Mouse (Mus musculus) ZHBTc4 (cell line): ENCODE results near the gene Fmc1.

ENCODE experiments used
- DNase-seq: peaks from one replicate; pipeline ENCODE4 v3.0.0-alpha.2; 2011; ENCODE audit warnings: low read depth, low spot score

The Fmc1 gene

DNA sequence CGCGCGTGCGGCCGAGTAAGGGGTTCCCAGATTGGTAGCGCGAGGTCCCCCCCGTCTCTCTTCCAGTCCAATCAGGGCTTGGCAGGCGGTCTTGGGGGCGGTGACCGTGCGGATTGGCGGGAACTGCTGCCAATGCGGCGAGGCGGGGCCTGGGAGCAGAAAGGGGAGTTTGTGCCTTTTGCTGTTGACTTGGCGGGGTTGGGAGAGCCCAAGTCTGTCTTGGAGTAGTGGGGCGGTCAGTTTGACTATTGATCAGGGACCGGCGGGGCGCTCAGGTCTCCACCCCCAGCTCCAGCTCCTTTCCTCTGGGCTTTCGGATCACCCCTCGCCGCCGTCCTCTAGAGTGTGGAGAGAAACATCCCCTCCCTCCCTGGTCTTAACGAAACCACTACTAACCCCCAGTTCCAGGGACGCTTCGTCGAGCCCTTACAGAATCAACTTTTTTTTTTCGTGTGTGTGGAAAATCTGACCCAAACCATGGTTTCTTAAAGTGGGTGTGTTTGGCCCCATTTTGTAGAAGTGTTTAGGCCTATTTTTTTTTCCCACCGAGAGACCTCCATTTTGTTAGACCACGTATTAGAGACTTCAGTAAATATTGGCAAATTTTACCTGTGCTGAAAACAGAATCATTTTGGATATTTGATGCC, 18.8 kb downstream of the Fmc1 start:
- DNase-seq, result peak; percentile 99

DNA sequence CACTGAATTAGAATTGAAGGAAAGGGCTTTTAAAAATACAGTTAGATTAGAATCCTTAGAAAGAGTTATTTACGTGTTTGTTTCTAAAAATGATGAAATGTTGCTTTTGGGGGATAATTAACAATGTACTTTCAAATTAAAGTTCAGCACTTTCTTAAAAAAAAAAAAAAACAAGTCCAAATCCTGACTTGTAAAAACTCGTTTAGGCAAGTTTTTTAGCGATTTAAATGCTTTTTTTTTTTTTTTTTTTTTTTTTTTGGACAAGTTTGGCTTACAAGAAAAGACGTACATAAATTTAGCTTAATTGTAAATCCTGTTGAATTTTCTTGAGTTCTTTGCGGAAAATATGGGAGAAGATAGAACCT, 19.3 kb downstream of the Fmc1 start:
- DNase-seq, result no peak

DNA sequence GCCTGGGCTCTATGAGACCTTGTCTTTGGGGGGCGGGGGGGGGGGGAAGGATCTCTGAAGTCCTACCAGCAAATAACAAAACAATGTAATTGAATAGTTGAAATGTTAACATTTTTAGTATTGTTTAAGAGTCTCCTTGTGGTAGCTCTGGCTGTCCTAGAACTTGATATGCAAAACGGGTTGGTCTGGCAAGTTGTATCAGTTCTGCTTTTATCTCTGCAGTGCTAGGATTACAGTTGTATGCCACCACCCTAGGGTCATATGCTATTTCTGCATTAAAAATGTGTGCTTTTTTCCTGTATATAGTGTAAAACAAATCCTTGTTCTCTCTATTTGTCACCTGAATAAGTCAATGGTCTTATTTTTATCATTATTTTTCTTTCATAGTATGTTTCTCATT, 42.8 kb downstream of the Fmc1 start:
- no peak for DNase-seq

DNA sequence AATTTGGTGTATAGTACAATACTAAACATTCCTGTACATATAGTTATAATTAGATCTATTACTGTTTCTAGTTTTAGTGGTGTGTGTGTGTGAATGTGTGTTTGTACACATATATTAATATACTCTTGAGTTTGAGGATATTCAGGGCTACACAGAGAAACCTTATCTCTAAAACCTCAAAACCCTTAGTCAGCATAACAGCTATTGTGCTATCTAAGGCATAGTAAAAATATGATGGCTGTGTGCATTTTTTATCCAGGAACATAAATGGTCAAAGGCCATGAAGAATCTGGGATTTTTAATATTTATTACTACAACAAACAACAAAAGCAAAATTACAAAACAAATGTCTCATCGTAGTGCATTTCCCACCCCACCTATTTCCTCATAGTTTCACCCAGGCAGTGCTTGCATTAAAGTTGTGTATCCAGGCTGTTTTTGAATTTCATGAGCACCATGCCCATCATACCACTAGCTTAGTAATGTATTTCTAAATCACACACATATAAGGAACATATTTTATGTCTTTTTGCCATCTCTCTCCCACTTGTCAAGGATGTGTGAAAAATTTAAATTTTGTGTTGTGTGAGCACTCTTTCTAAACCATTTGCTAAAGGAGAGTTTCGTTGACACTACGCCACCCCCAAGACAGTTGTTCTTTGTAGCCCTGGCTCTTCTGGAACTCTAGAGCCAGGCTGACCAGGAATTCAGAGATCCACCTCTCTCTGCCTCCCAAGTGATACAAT, 47.0 kb downstream of the Fmc1 start:
- DNase-seq, result no peak

DNA sequence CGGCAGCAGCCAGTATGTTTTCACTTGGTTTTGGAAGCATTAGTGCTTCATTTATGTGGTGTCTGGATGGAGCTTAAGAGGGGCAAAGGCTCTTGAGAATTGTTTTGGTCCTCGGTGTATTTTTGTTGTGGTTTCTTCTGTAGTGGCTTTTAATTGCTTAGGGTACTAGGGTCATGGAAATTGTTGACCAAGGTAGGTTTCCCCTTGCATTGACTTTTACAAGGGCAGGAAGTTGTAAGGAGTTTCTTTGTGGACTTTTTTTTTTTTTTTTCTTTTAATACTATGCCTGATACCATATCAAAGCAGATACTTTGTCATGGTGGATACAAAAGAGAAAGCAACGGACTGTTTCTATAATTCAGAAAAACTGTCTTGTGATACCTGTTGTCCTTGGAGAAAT, 48.4 kb downstream of the Fmc1 start:
- no peak for DNase-seq
